Mouse (Mus musculus) liver, embryonic 14.5 days (tissue): ENCODE data around the gene N4bp1. TPM values are rescaled to one million over a fixed set of nuclear protein-coding genes. Genes with fewer than 3 reads are reported as not detected.

Source experiments
- ATAC-seq: fragments of 200-750 bp; cut with Nextera tagmentation; 2 replicates; pipeline ENCODE4 v1.8.0; 2017; ENCODE audit warnings: moderate number of reproducible peaks, mild to moderate bottlenecking, moderate library complexity; ENCODE audit not compliant: insufficient read depth
- DNase-seq, 3 experiments: peaks; one replicate each; pipeline ENCODE4 v3.0.0-alpha.2; 2012 to 2013; ENCODE audit warnings: low read depth in 3 of 3, low spot score in 3 of 3
- H3K27ac ChIP-seq: fragments of 300-500 bp; sonication (generic); 2 replicates; pipeline ENCODE4 v1.5.1; 2014; ENCODE audit warnings: moderate library complexity, mild to moderate bottlenecking, control low read depth, inconsistent platforms
- H3K27me3 ChIP-seq: fragments of 300-500 bp; sonication (generic); 2 replicates; pipeline ENCODE4 v1.6.1; 2014; ENCODE audit warnings: mild to moderate bottlenecking, low read length, moderate library complexity; ENCODE audit not compliant: control insufficient read depth, insufficient read depth
- H3K36me3 ChIP-seq: fragments of 300-500 bp; sonication (generic); replicated peaks from 2 replicates; pipeline ENCODE4 v1.6.1; 2014; ENCODE audit warnings: low read depth; ENCODE audit not compliant: control insufficient read depth, insufficient read depth
- H3K4me1 ChIP-seq, 2 experiments: fragments of 200-500 bp in 1 of 2; fragments of 300-500 bp in 1 of 2; sonication (generic) in 1 of 2; replicated peaks; 2 replicates each; pipeline ENCODE4 v1.6.1; 2012 to 2014; ENCODE audit warnings: antibody characterized with exemption in 1 of 2, inconsistent platforms in 1 of 2, low read length in 1 of 2; ENCODE audit not compliant: control insufficient read depth in 2 of 2, insufficient read depth in 2 of 2
- H3K4me2 ChIP-seq: fragments of 300-500 bp; sonication (generic); 2 replicates; pipeline ENCODE4 v1.6.1; 2014; ENCODE audit warnings: low read depth, mild to moderate bottlenecking, control low read depth, moderate library complexity
- H3K4me3 ChIP-seq, 2 experiments: fragments of 200-500 bp in 1 of 2; fragments of 300-500 bp in 1 of 2; sonication (generic) in 1 of 2; 2 replicates each; pipeline ENCODE4 v1.5.1; 2012 to 2014; ENCODE audit warnings: low read depth in 2 of 2, low read length in 2 of 2, mild to moderate bottlenecking in 2 of 2, control low read depth in 1 of 2, inconsistent platforms in 1 of 2, moderate library complexity in 1 of 2; ENCODE audit not compliant: insufficient read depth in 1 of 2
- H3K9ac ChIP-seq: fragments of 300-500 bp; sonication (generic); replicated peaks from 2 replicates; pipeline ENCODE4 v1.6.1; 2014; ENCODE audit warnings: mild to moderate bottlenecking, control low read depth, moderate library complexity
- H3K9me3 ChIP-seq: fragments of 300-500 bp; sonication (generic); 2 replicates; pipeline ENCODE4 v1.6.1; 2016; ENCODE audit warnings: low read length, mixed read lengths; ENCODE audit not compliant: control insufficient read depth
- CTCF ChIP-seq: IDR thresholded peaks from 2 replicates; pipeline ENCODE4 v1.5.1; 2016; ENCODE audit warnings: antibody characterized with exemption, low read depth, control low read depth
- EP300 ChIP-seq: IDR thresholded peaks from 2 replicates; pipeline ENCODE4 v1.6.1; 2016; ENCODE audit warnings: antibody characterized with exemption, low read depth
- WGBS: fragments of 180-500 bp; shearing (Covaris S2); extraction: QIAGEN DNeasy Blood & Tissue Kit; methylation state at CpG from one replicate; pipeline ENCODE4 v1.1.7; 2014; ENCODE audit not compliant: insufficient replicate concordance; 5-methylcytosine and 5-hydroxymethylcytosine counted together
- polyA plus RNA-seq, 2 experiments: library from polyadenylated mRNA; depleted of rRNA in 1 of 2; stranded (reverse) in 1 of 2; unstranded in 1 of 2; fragments of >200 nt; fragmentation: Nextera tagmentation in 1 of 2; extraction: Ambion mirVana in 1 of 2; gene quantifications; 2 replicates each; pipeline versions ENCODE4 v1.2.1 to v1.2.3; 2012 to 2014

N4bp1 gene
- polyA plus RNA-seq, 2 experiments = 2.1 to 3.1 TPM

- H3K27ac ChIP-seq = no peak overlapping the region
- WGBS = 57% methylated on average over 11 of the region's 11 CpGs
- no peaks in the 10 kb centered on the region for H3K36me3 ChIP-seq
- ATAC-seq = no peak
- peaks cover 12 to 32% of the 10 kb centered on the region in 2 experiments for H3K4me1 ChIP-seq
- H3K4me2 ChIP-seq = peak overlapping the region; percentile 93
- H3K4me3 ChIP-seq = peak overlapping the region in 1 of 2 experiments; percentile 86; a peak in 3 of 4 replicates
- H3K9ac ChIP-seq = no peak overlapping the region
- H3K9me3 ChIP-seq = no peaks in the 10 kb centered on the region
- DNase-seq = no peak
- H3K27me3 ChIP-seq = no peaks in the 10 kb centered on the region
- TF ChIP-seq EP300 = no peak
- TF ChIP-seq CTCF = no peak
Measured at GRCm38 (mm10) chr8:86882568-86883478, 2.2 kb downstream of the N4bp1 start.

- Histone ChIP-seq H3K4me3 (no peak overlapping the region), H3K36me3 (no peaks in the 10 kb centered on the region), H3K9me3 (no peaks in the 10 kb centered on the region), H3K4me1 (peaks cover 12 to 28% of the 10 kb centered on the region in 2 experiments), H3K4me2 (peak overlapping the region; percentile 6; the same call in 1 of the 2 replicates), H3K27me3 (no peaks in the 10 kb centered on the region), H3K9ac (no peak overlapping the region), H3K27ac (no peak overlapping the region)
- 66% methylated on average over 9 of the region's 9 CpGs for WGBS
- DNase-seq (no peak), ATAC-seq (no peak)
- TF ChIP-seq EP300 (no peak), CTCF (no peak)
Measured at GRCm38 (mm10) chr8:86881951-86882350, 3.1 kb downstream of the N4bp1 start.

- no peak for DNase-seq
Measured at GRCm38 (mm10) chr8:86881068-86881609, 3.9 kb downstream of the N4bp1 start.

DNA sequence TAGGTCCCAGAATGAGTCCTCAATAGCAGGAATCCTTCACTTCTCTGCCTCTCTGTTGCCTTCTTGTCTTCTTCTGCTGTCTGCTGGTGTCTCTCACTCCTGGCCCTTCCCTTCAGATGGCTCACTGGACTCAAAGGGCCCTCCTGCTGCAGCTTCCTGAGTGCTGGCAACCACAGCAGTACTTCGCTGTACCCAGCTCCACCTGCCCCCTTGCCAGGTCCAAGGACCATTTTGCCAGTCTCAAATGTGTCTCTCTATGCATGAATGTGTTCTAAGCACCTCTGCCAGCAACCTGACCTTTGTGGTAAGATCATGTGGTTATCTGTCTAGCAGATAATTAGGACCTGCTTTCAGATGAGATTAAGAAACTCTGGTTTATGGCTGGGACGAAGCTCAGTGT lies 8.2 kb downstream of the N4bp1 start:
- no peak for TF ChIP-seq EP300
- TF ChIP-seq CTCF = no peak
- no peak for ATAC-seq
- WGBS = 61% methylated on average over 2 of the region's 2 CpGs
- H3K9ac ChIP-seq = no peak overlapping the region
- no peaks in the 10 kb centered on the region for H3K36me3 ChIP-seq
- H3K4me2 ChIP-seq = no peak overlapping the region
- no peak for DNase-seq
- no peaks in the 10 kb centered on the region for H3K27me3 ChIP-seq
- peaks cover 10 to 33% of the 10 kb centered on the region in 2 experiments for H3K4me1 ChIP-seq
- H3K4me3 ChIP-seq = no peak overlapping the region
- no peak overlapping the region for H3K27ac ChIP-seq
- no peaks in the 10 kb centered on the region for H3K9me3 ChIP-seq

More at GRCm38 (mm10) chr8:86881068-86881609, 3.9 kb downstream of the N4bp1 start:
- Histone ChIP-seq H3K9ac (no peak overlapping the region), H3K27me3 (no peaks in the 10 kb centered on the region), H3K4me2 (peak overlapping the region; percentile 6; the same call in 1 of the 2 replicates), H3K36me3 (no peaks in the 10 kb centered on the region), H3K4me3 (no peak overlapping the region), H3K4me1 (peaks cover 12 to 28% of the 10 kb centered on the region in 2 experiments), H3K9me3 (no peaks in the 10 kb centered on the region), H3K27ac (no peak overlapping the region)
- 53% methylated on average over 11 of the region's 11 CpGs for WGBS
- TF ChIP-seq EP300 (no peak), CTCF (no peak)
- ATAC-seq = no peak

DNA sequence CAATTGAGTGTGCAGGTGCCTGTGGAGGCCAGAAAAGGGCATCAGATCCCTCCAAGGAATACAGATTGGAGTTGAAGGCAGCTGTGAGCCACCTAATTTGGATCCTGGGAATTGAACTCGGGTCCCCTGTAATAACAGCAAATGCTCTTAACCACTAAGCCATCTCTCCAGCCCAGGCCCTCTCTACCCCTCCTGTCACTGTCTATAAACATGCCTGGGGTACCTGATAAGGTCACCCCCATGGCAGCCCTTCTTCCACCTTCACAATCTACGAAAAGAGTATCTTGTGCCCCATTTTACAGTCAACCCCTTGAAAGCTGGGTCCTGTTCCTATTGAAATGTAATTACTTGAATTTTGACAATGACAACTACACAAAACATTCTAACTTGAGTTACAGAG lies 11.0 kb downstream of the N4bp1 start:
- Histone ChIP-seq H3K27ac (no peak overlapping the region), H3K9ac (no peak overlapping the region; the same call in 1 of the 2 replicates), H3K36me3 (no peaks in the 10 kb centered on the region), H3K4me3 (no peak overlapping the region), H3K9me3 (no peaks in the 10 kb centered on the region), H3K4me2 (no peak overlapping the region), H3K4me1 (peaks cover 10 to 26% of the 10 kb centered on the region in 2 experiments), H3K27me3 (no peaks in the 10 kb centered on the region)
- WGBS = 11% methylated on average over 2 of the region's 2 CpGs
- DNase-seq (peak in 2 of 3 experiments; percentile 20 to 23), ATAC-seq (peak; percentile 83)
- TF ChIP-seq CTCF (no peak), EP300 (peak; percentile 56)
